Comparison of ENCODE assay signal across 9 mouse cellular contexts in the genomic region with DNA sequence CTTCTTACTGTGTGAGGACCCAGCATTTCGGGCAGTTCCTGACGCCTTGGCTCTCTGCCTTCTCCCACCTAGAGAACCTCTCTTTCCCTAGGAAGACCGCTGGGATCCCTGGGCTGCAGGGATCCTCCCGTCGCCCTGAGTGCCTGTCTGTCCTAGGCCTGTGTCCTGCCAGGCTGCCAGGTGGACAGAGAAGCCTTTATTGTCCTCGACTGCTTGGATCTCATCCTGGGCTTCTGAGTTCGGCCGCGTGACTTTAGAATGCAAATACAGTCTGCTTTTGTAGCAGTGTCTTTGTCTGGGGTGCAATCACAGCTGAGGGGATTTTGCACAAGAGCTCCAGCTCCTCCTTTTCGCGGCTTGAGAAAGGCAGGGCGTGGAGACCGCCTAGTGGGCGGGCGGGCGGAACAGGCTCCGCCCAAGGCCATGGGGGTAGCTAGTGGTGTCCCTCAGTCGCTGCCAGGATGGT.
DNase-seq lines count a peak whose midpoint lies in the region; ATAC-seq and TF ChIP-seq lines count a peak whose summit lies in the region.
"Had no signal": no experiment of that assay in that cellular context is flagged by ENCODE, and none has a peak within 500 bp of the region (broad histone marks: within the 10 kb centered on the region; RNA-seq: fewer than 3 reads in every experiment).

No protein-coding gene starts in this region.

- WGBS in intestine, embryonic 14.5 days = 3% methylated on average over 18 of the region's 18 CpGs
- 28% methylated on average over 18 of the region's 18 CpGs for WGBS in thymus, adult 2 months

- peak overlapping the region; percentile 33 for H3K4me3 ChIP-seq in intestine, embryonic 14.5 days (ENCODE audit: low read depth, low read length)
- H3K4me3 ChIP-seq in left cerebral cortex, adult 2 months = peak overlapping the region; percentile 18
- H3K4me3 ChIP-seq in thymus, adult 2 months (ENCODE audit: control insufficient read depth, insufficient read depth, low read length) = no peak overlapping the region
- H3K4me3 ChIP-seq: myocyte had no signal

- peak overlapping the region; percentile 48 for H3K9ac ChIP-seq in intestine, embryonic 14.5 days (ENCODE audit: low read length)

- TF ChIP-seq POLR2A in thymus, adult 2 months (IDR thresholded peaks at IDR 0.05; ENCODE audit: control insufficient read depth, extremely low read depth, insufficient read depth, low read length, poor library complexity) = no peak

- no peaks in the 10 kb centered on the region for H3K9me3 ChIP-seq in intestine, embryonic 14.5 days (ENCODE audit: control insufficient read depth, low read length)

- no peaks in the 10 kb centered on the region; the same call in 1 of the 2 replicates for H3K27me3 ChIP-seq in intestine, embryonic 14.5 days (replicated peaks; ENCODE audit: control insufficient read depth, insufficient read depth, low read length)
- H3K27me3 ChIP-seq in thymus, adult 2 months (ENCODE audit: control insufficient read depth, insufficient read depth, low read length) = no peaks in the 10 kb centered on the region

- intact Hi-C loops in left cerebral cortex, adult 2 months (cut with DNase I) = no loop called here

- H3K4me2 ChIP-seq in intestine, embryonic 14.5 days (ENCODE audit: low read length) = peak overlapping the region; percentile 68

- no peaks in the 10 kb centered on the region for H3K36me3 ChIP-seq in intestine, embryonic 14.5 days (ENCODE audit: control insufficient read depth, insufficient read depth, low read length)
- no peaks in the 10 kb centered on the region for H3K36me3 ChIP-seq in thymus, adult 2 months (ENCODE audit: control insufficient read depth, insufficient read depth, low read length)

- peaks cover 10% of the 10 kb centered on the region for H3K4me1 ChIP-seq in intestine, embryonic 14.5 days (replicated peaks; ENCODE audit: control insufficient read depth, insufficient read depth, low read length)
- H3K4me1 ChIP-seq in thymus, adult 2 months (replicated peaks; ENCODE audit: control insufficient read depth, insufficient read depth, low read length) = no peaks in the 10 kb centered on the region

- no peak overlapping the region for H3K27ac ChIP-seq in intestine, embryonic 14.5 days (ENCODE audit: low read depth)
- no peak overlapping the region for H3K27ac ChIP-seq in left cerebral cortex, adult 2 months
- H3K27ac ChIP-seq in thymus, adult 2 months (ENCODE audit: control insufficient read depth, insufficient read depth, low read length) = no peak overlapping the region

- peak; percentile 92 for DNase-seq in ZHBTc4 (ENCODE audit: low read depth, low spot score)
- peak; percentile 9 for DNase-seq in cerebellum, postnatal 36 days
- peak; percentile 28 for DNase-seq in gastrocnemius, postnatal 10 days
- DNase-seq in intestine, embryonic 14.5 days (ENCODE audit: low spot score) = peak; percentile 78
- peak; percentile 19 to 31 for DNase-seq in left cerebral cortex, adult 2 months (ENCODE audit: extremely low spot score in 1 of 2, low spot score in 2 of 2)
- DNase-seq in lung, postnatal 25 days (ENCODE audit: low spot score) = peak; percentile 57
- DNase-seq in right cerebral cortex, postnatal 10 days (ENCODE audit: low spot score in 2 of 2) = peak; percentile 68 to 72
- no peak for DNase-seq in thymus, adult 2 months

- peak; percentile 74; the same call in 1 of the 2 replicates for ATAC-seq in intestine, embryonic 14.5 days (replicated peaks; ENCODE audit: low FRiP score, low TSS enrichment, low read depth)

- TF ChIP-seq CTCF in left cerebral cortex, adult 2 months (IDR thresholded peaks at IDR 0.05) = no peak
- no peak for TF ChIP-seq CTCF in thymus, adult 2 months (IDR thresholded peaks at IDR 0.05; ENCODE audit: borderline replicate concordance, control insufficient read depth, extremely low read depth, insufficient read depth, low read length, poor library complexity)
